Mouse (Mus musculus): ENCODE measurements at regions not wholly inside any gene's neighbourhood (a gene's known extent, or its start where the extent isn't known, plus 50 kb on each side); places are given as distances from the start of the nearest gene placed in this dataset.

GRCm38 (mm10) chr17:14501341-14501740, 192.7 kb downstream of the Thbs2 start:
- ATAC-seq (ENCODE audit: poor library complexity, severe bottlenecking), result no peak

GRCm38 (mm10) chr17:14497086-14497485, 196.9 kb downstream of the Thbs2 start:
- ATAC-seq (ENCODE audit: poor library complexity, severe bottlenecking), result no peak

- ATAC-seq (ENCODE audit: poor library complexity, severe bottlenecking), result no peak
These were observed 200.2 kb downstream of the Thbs2 start for GRCm38 (mm10) chr17:14493751-14494320.

- no peak for ATAC-seq (ENCODE audit: poor library complexity, severe bottlenecking)
These were observed 201.1 kb downstream of the Thbs2 start for GRCm38 (mm10) chr17:14492936-14493335.

GRCm38 (mm10) chr17:14481746-14482145, 202.4 kb downstream of the Smoc2 start:
- ATAC-seq (ENCODE audit: poor library complexity, severe bottlenecking), result no peak

- no peak for ATAC-seq (ENCODE audit: poor library complexity, severe bottlenecking)
These were observed 199.7 kb downstream of the Smoc2 start for GRCm38 (mm10) chr17:14478938-14479505.

- no peak for ATAC-seq (ENCODE audit: poor library complexity, severe bottlenecking)
These were observed 197.4 kb downstream of the Smoc2 start for GRCm38 (mm10) chr17:14476707-14477106.

- no peak for ATAC-seq (ENCODE audit: poor library complexity, severe bottlenecking)
These were observed 196.7 kb downstream of the Smoc2 start for GRCm38 (mm10) chr17:14475778-14476647.

- no peak for ATAC-seq (ENCODE audit: poor library complexity, severe bottlenecking)
These were observed 196.0 kb downstream of the Smoc2 start for GRCm38 (mm10) chr17:14475277-14475676.

- no peak for ATAC-seq (ENCODE audit: poor library complexity, severe bottlenecking)
These were observed 189.6 kb downstream of the Smoc2 start for GRCm38 (mm10) chr17:14468754-14469488.

GRCm38 (mm10) chr17:14455251-14455743, 176.0 kb downstream of the Smoc2 start:
- no peak for ATAC-seq (ENCODE audit: poor library complexity, severe bottlenecking)
